Mouse (Mus musculus): ENCODE measurements around the gene Btbd9. TPM values are rescaled to one million over a fixed set of nuclear protein-coding genes. Genes with fewer than 3 reads are reported as not detected.
"Not testable (repeated sequence)": the region's sequence is repeated elsewhere in the genome, so short reads cannot be mapped to it uniquely, and the experiment has no call there.

Btbd9 gene
- polyA plus RNA-seq, 1 experiment: 11.7 TPM

- Histone ChIP-seq H3K4me1 (ENCODE audit: control insufficient read depth, insufficient read depth, insufficient read length, low read length) (peaks cover 3% of the 10 kb centered on the region; the same call in 1 of the 2 replicates), H3K4me3 (ENCODE audit: insufficient read depth, low read depth, low read length) (no peak overlapping the region)
Observed at GRCm38 (mm10) chr17:30522406-30523078, 53.7 kb downstream of the Btbd9 start.

GRCm38 (mm10) chr17:30519172-30519512 is 57.1 kb downstream of the Btbd9 start:
- not testable (repeated sequence) for H3K4me3 ChIP-seq (ENCODE audit: insufficient read depth, low read depth, low read length); H3K4me1 ChIP-seq (ENCODE audit: control insufficient read depth, insufficient read depth, insufficient read length, low read length); H3K27ac ChIP-seq (replicated peaks; ENCODE audit: low read depth, low read length)

More at GRCm38 (mm10) chr17:30522406-30523078, 53.7 kb downstream of the Btbd9 start:
- no peak overlapping the region for H3K27ac ChIP-seq (replicated peaks; ENCODE audit: low read depth, low read length)

GRCm38 (mm10) chr17:30518431-30519171 is 57.7 kb downstream of the Btbd9 start:
- Histone ChIP-seq H3K4me3 (ENCODE audit: insufficient read depth, low read depth, low read length) (no peak overlapping the region), H3K4me1 (ENCODE audit: control insufficient read depth, insufficient read depth, insufficient read length, low read length) (no peaks in the 10 kb centered on the region; the same call in 1 of the 2 replicates), H3K27ac (replicated peaks; ENCODE audit: low read depth, low read length) (no peak overlapping the region)

- H3K27ac ChIP-seq (replicated peaks; ENCODE audit: low read depth, low read length): no peak overlapping the region
- no peak overlapping the region for H3K4me3 ChIP-seq (ENCODE audit: insufficient read depth, low read depth, low read length)
- no peaks in the 10 kb centered on the region for H3K4me1 ChIP-seq (ENCODE audit: control insufficient read depth, insufficient read depth, insufficient read length, low read length)
Observed at GRCm38 (mm10) chr17:30516580-30517340, 59.5 kb downstream of the Btbd9 start.

- Histone ChIP-seq H3K4me3 (ENCODE audit: insufficient read depth, low read depth, low read length) (no peak overlapping the region), H3K27ac (replicated peaks; ENCODE audit: low read depth, low read length) (no peak overlapping the region), H3K4me1 (ENCODE audit: control insufficient read depth, insufficient read depth, insufficient read length, low read length) (no peaks in the 10 kb centered on the region)
Observed at GRCm38 (mm10) chr17:30515401-30515800, 60.9 kb downstream of the Btbd9 start.

GRCm38 (mm10) chr17:30513034-30513433 is 63.3 kb downstream of the Btbd9 start:
- H3K4me1 ChIP-seq (ENCODE audit: control insufficient read depth, insufficient read depth, insufficient read length, low read length): no peaks in the 10 kb centered on the region
- no peak overlapping the region for H3K4me3 ChIP-seq (ENCODE audit: insufficient read depth, low read depth, low read length)
- H3K27ac ChIP-seq (replicated peaks; ENCODE audit: low read depth, low read length): no peak overlapping the region

GRCm38 (mm10) chr17:30512531-30512930 is 63.8 kb downstream of the Btbd9 start:
- Histone ChIP-seq H3K4me3 (ENCODE audit: insufficient read depth, low read depth, low read length) (no peak overlapping the region), H3K27ac (replicated peaks; ENCODE audit: low read depth, low read length) (no peak overlapping the region), H3K4me1 (ENCODE audit: control insufficient read depth, insufficient read depth, insufficient read length, low read length) (no peaks in the 10 kb centered on the region)

- Histone ChIP-seq H3K27ac (replicated peaks; ENCODE audit: low read depth, low read length) (no peak overlapping the region), H3K4me1 (ENCODE audit: control insufficient read depth, insufficient read depth, insufficient read length, low read length) (no peaks in the 10 kb centered on the region), H3K4me3 (ENCODE audit: insufficient read depth, low read depth, low read length) (no peak overlapping the region)
Observed at GRCm38 (mm10) chr17:30512007-30512406, 64.3 kb downstream of the Btbd9 start.

GRCm38 (mm10) chr17:30511399-30511798 is 64.9 kb downstream of the Btbd9 start:
- H3K4me1 ChIP-seq (ENCODE audit: control insufficient read depth, insufficient read depth, insufficient read length, low read length): no peaks in the 10 kb centered on the region
- no peak overlapping the region for H3K27ac ChIP-seq (replicated peaks; ENCODE audit: low read depth, low read length)
- H3K4me3 ChIP-seq (ENCODE audit: insufficient read depth, low read depth, low read length): no peak overlapping the region

GRCm38 (mm10) chr17:30510171-30510570 is 66.1 kb downstream of the Btbd9 start:
- H3K4me1 ChIP-seq (ENCODE audit: control insufficient read depth, insufficient read depth, insufficient read length, low read length): no peaks in the 10 kb centered on the region

GRCm38 (mm10) chr17:30509646-30510045 is 66.6 kb downstream of the Btbd9 start:
- Histone ChIP-seq H3K27ac (replicated peaks; ENCODE audit: low read depth, low read length) (no peak overlapping the region), H3K4me1 (ENCODE audit: control insufficient read depth, insufficient read depth, insufficient read length, low read length) (no peaks in the 10 kb centered on the region), H3K4me3 (ENCODE audit: insufficient read depth, low read depth, low read length) (no peak overlapping the region)

More at GRCm38 (mm10) chr17:30510171-30510570, 66.1 kb downstream of the Btbd9 start:
- no peak overlapping the region for H3K27ac ChIP-seq (replicated peaks; ENCODE audit: low read depth, low read length)
- no peak overlapping the region for H3K4me3 ChIP-seq (ENCODE audit: insufficient read depth, low read depth, low read length)

GRCm38 (mm10) chr17:30507636-30508576 is 68.4 kb downstream of the Btbd9 start:
- Histone ChIP-seq H3K4me3 (ENCODE audit: insufficient read depth, low read depth, low read length) (no peak overlapping the region), H3K4me1 (ENCODE audit: control insufficient read depth, insufficient read depth, insufficient read length, low read length) (no peaks in the 10 kb centered on the region), H3K27ac (replicated peaks; ENCODE audit: low read depth, low read length) (no peak overlapping the region)

GRCm38 (mm10) chr17:30506916-30507315 is 69.4 kb downstream of the Btbd9 start:
- Histone ChIP-seq H3K27ac (replicated peaks; ENCODE audit: low read depth, low read length) (no peak overlapping the region), H3K4me1 (ENCODE audit: control insufficient read depth, insufficient read depth, insufficient read length, low read length) (no peaks in the 10 kb centered on the region), H3K4me3 (ENCODE audit: insufficient read depth, low read depth, low read length) (no peak overlapping the region)

- not testable (repeated sequence) for H3K4me3 ChIP-seq (ENCODE audit: insufficient read depth, low read depth, low read length); H3K27ac ChIP-seq (replicated peaks; ENCODE audit: low read depth, low read length); H3K4me1 ChIP-seq (ENCODE audit: control insufficient read depth, insufficient read depth, insufficient read length, low read length)
Observed at GRCm38 (mm10) chr17:30499541-30499940, 76.7 kb downstream of the Btbd9 start.
